Mouse (Mus musculus) C2C12 (cell line): ENCODE data around the gene 6430571L13Rik.

Experiments used
- CTCF ChIP-seq: IDR thresholded peaks from one replicate; pipeline ENCODE4 v1.5.1; 2011; ENCODE audit not compliant: control insufficient read depth, insufficient read depth, insufficient read length
- MAX ChIP-seq: IDR thresholded peaks from one replicate; pipeline ENCODE4 v1.6.1; 2011; ENCODE audit warnings: mild to moderate bottlenecking, control low read depth
- MYOD1 ChIP-seq: IDR thresholded peaks from one replicate; pipeline ENCODE4 v1.6.1; 2011; ENCODE audit warnings: low read depth; ENCODE audit not compliant: control insufficient read depth, insufficient read length
- USF1 ChIP-seq: IDR thresholded peaks from one replicate; pipeline ENCODE4 v1.6.1; 2011; ENCODE audit warnings: low read depth, mild to moderate bottlenecking, control low read depth, moderate library complexity

DNA sequence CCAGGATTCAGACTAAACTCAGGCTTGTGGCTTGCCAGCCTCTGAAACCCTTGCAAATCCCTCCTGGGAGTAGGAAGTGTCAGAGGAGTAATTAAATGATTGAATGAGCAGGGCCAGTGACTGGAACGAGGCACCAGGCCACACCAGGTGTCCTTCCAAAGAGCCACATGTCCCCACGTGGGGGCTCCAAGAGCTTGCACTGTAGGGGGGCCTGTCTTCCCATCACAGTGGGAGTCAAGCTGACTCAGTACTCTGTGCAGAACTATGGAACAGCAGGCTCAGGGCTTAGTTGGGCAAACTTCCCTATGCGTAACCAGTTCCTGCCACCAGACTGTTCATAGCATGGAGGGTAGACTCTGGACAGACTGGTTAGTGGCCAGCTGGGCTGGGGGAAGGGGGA is 44.0 kb downstream of the 6430571L13Rik start:
- TF ChIP-seq USF1 (no peak), CTCF (no peak), MAX (no peak), MYOD1 (no peak)
